Mouse (Mus musculus): ENCODE measurements around the gene Gm20924.
"Not testable (repeated sequence)": the region's sequence is repeated elsewhere in the genome, so short reads cannot be mapped to it uniquely, and the experiment has no call there.

Gene Gm20924

DNA sequence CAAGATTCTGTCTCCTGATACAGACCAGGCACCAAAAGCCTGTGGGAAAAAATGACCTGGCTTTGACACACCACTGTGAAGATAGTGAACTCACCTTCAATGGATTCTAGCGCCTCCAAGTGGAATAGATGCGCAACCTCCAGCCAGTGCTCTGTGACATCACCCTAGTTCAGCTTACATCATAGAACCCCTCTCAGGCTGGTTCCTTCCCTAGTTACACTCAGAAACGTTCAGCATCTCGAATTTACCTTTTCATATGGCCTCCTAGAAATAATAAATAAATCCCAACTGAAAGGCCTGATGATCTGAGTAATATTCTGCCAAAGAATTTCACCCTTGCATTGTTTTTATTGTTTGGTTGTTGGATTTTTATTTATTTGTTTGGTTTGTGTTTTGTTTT lies at the start of gene Gm20924:
TSS of gene Gm20924 (minus strand) at position 101 of the 400 bp plus-strand sequence.
- DNase-seq (ENCODE audit: low spot score in 2 of 2) = not testable (repeated sequence)
